Mouse (Mus musculus): ENCODE measurements at regions not wholly inside any gene's neighbourhood (a gene's known extent, or its start where the extent isn't known, plus 50 kb on each side); places are given as distances from the start of the nearest gene placed in this dataset.
A peak's percentile ranks its signal among the peaks of the same experiment; 100 is the strongest.

DNA sequence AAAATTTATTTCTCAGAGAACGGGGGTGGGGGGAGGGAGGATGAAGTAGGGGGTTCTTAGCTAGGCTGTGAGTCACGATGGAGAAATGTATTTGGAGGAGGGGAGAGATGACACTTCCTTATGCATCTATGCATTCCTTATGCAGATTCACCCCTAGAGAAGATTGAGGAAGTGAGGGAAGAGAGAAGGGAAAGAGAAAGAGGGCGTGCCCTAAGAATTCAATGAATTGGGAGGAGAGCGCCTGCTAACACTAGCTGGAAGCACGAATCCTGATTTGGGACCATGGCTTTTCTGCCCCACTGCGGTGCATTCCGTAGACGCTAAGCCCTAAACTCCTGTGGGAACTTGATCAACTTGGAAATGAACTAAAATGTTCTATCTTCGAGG, 56.1 kb downstream of the Foxi3 start:
- peak overlapping the region; percentile 49 for H3K4me3 ChIP-seq (ENCODE audit: low read depth, low read length)
- no peaks in the 10 kb centered on the region for H3K4me1 ChIP-seq (ENCODE audit: control insufficient read depth, insufficient read depth, low read length)
- H3K9ac ChIP-seq (ENCODE audit: low read depth, low read length) = no peak overlapping the region
- H3K9me3 ChIP-seq (replicated peaks; ENCODE audit: control insufficient read depth, low read length) = no peaks in the 10 kb centered on the region
- no peak overlapping the region for H3K27ac ChIP-seq (ENCODE audit: low read depth, low read length)
- WGBS (ENCODE audit: insufficient replicate concordance) = 12% methylated on average over 9 of the region's 9 CpGs
- no peaks in the 10 kb centered on the region for H3K36me3 ChIP-seq (ENCODE audit: control insufficient read depth, insufficient read depth, low read length)
- peak overlapping the region; percentile 90 for H3K4me2 ChIP-seq
- H3K27me3 ChIP-seq (ENCODE audit: control insufficient read depth, insufficient read depth, low read length) = peaks cover 13% of the 10 kb centered on the region
- ATAC-seq (replicated peaks; ENCODE audit: insufficient number of reproducible peaks, low FRiP score, low TSS enrichment) = no peak

DNA sequence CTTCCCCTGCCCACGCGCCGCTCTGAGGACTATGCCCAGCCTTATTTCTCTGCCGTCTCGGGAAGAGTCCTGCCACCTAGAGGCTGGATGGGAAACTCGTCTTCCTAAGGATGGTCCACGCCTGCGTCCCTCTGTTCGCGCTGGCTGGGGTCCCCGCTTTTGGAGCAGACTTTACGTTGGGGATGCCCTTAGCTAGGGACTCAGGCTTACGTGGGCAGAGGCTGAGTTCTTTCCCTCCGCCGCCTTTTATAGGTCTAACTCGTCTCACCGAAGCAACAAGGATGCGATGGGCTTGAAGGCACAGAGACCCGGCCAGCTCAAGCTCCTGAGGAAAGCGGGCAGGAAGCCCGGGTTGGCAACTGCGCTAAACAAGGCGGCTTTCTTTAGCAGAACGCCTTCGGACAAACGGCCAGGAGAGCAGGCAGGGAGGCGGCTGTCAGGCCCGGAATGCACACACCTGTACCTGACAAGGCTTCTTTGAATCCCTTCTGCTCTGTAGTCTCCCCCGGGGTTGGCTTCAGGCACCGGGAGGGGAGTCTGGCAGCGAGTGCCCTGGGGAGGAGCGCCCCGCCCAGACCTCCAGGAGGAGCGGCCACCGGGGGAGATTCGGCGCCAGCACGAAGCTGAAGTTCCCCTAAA, 56.6 kb downstream of the Foxi3 start:
- 0 out of 2 replicates have a peak, but pooled peaks have one; percentile 61 for ATAC-seq (replicated peaks; ENCODE audit: insufficient number of reproducible peaks, low FRiP score, low TSS enrichment)
- H3K4me1 ChIP-seq (ENCODE audit: control insufficient read depth, insufficient read depth, low read length) = no peaks in the 10 kb centered on the region

DNA sequence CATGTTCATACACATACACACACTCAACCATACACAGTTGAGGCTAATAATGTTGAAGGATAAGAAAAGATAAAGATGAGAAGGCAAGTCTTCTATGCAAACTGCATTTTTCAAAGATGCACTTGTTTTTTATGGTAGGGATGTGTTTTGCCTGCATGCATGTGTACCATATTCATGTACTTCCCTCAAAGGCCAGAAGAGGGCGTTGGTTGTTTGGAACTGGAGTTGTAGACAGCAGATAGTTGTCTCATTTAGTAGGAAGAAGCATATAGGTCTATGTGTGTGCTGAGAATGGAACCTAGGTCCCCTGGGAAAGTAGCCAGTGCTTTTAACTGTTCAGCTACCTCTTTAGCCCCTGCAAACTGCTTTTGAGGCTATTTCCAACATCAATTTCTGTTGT, 60.1 kb downstream of the Foxi3 start:
- no peak overlapping the region for H3K27ac ChIP-seq (ENCODE audit: low read depth, low read length)
- no peak overlapping the region for H3K4me2 ChIP-seq
- no peak overlapping the region for H3K4me3 ChIP-seq (ENCODE audit: low read depth, low read length)
- H3K36me3 ChIP-seq (ENCODE audit: control insufficient read depth, insufficient read depth, low read length) = no peaks in the 10 kb centered on the region
- no peak overlapping the region for H3K9ac ChIP-seq (ENCODE audit: low read depth, low read length)
- H3K4me1 ChIP-seq (ENCODE audit: control insufficient read depth, insufficient read depth, low read length) = no peaks in the 10 kb centered on the region
- H3K27me3 ChIP-seq (ENCODE audit: control insufficient read depth, insufficient read depth, low read length) = peaks cover 13% of the 10 kb centered on the region
- H3K9me3 ChIP-seq (replicated peaks; ENCODE audit: control insufficient read depth, low read length) = no peaks in the 10 kb centered on the region
- WGBS (ENCODE audit: insufficient replicate concordance) = 0% methylated on average over 1 of the region's 1 CpGs
- ATAC-seq (replicated peaks; ENCODE audit: insufficient number of reproducible peaks, low FRiP score, low TSS enrichment) = no peak

More for the DNA sequence above, 56.6 kb downstream of the Foxi3 start:
- Histone ChIP-seq H3K27me3 (ENCODE audit: control insufficient read depth, insufficient read depth, low read length) (peaks cover 13% of the 10 kb centered on the region), H3K36me3 (ENCODE audit: control insufficient read depth, insufficient read depth, low read length) (no peaks in the 10 kb centered on the region), H3K4me2 (peak overlapping the region; percentile 90), H3K9ac (ENCODE audit: low read depth, low read length) (peak overlapping the region; percentile 43; the same call in 1 of the 2 replicates), H3K4me3 (ENCODE audit: low read depth, low read length) (peak overlapping the region; percentile 49), H3K9me3 (replicated peaks; ENCODE audit: control insufficient read depth, low read length) (no peaks in the 10 kb centered on the region), H3K27ac (ENCODE audit: low read depth, low read length) (no peak overlapping the region)
- 0% methylated on average over 38 of the region's 38 CpGs for WGBS (ENCODE audit: insufficient replicate concordance)

DNA sequence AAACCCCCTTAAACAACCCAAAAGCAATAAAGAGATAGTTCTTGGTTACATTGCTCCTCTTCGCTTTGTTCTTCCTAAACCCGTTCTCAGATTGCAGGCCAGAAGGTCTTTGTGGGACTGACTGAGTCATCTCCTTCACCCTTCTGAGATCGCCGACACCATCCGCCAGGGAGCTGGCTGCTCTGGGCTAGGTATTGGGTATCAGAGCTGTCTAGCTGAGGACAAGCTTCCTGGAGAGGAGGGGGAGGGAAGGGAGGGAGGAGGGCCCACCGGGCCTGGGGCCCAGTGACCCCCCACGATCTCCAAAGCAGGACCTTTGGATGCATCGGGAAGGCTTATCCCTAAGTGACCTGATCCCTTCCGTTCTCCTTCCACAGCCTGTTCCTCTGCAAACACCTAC, 65.0 kb downstream of the Foxi3 start:
- WGBS (ENCODE audit: insufficient replicate concordance) = 17% methylated on average over 9 of the region's 9 CpGs
- no peaks in the 10 kb centered on the region for H3K36me3 ChIP-seq (ENCODE audit: control insufficient read depth, insufficient read depth, low read length)
- ATAC-seq (replicated peaks; ENCODE audit: insufficient number of reproducible peaks, low FRiP score, low TSS enrichment) = no peak

DNA sequence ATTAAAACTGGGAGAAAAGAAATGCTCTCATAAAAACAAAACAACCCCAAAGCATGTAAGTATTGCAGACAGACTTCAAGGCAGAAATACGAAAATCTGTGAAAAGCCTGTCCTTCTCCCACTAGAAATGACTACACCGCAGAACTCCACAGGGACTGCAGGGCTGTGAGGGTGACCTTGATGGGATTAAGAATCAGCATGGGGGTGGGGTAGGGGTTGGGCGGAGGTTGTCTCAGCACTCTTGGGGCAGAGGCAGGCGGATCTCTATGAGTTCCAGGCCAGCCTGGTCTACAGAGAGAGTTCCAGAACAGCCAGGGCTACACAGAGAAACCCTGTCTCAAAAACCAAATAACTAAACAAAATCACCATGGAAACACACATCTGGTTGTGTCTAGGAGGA, 69.1 kb downstream of the Foxi3 start:
- Histone ChIP-seq H3K4me1 (ENCODE audit: control insufficient read depth, insufficient read depth, low read length) (no peaks in the 10 kb centered on the region), H3K9me3 (replicated peaks; ENCODE audit: control insufficient read depth, low read length) (no peaks in the 10 kb centered on the region), H3K4me3 (ENCODE audit: low read depth, low read length) (no peak overlapping the region), H3K27me3 (ENCODE audit: control insufficient read depth, insufficient read depth, low read length) (no peaks in the 10 kb centered on the region), H3K27ac (ENCODE audit: low read depth, low read length) (no peak overlapping the region), H3K9ac (ENCODE audit: low read depth, low read length) (no peak overlapping the region), H3K36me3 (ENCODE audit: control insufficient read depth, insufficient read depth, low read length) (no peaks in the 10 kb centered on the region), H3K4me2 (no peak overlapping the region)
- WGBS (ENCODE audit: insufficient replicate concordance) = 74% methylated on average over 4 of the region's 4 CpGs
- ATAC-seq (replicated peaks; ENCODE audit: insufficient number of reproducible peaks, low FRiP score, low TSS enrichment) = no peak

More for the DNA sequence above, 65.0 kb downstream of the Foxi3 start:
- Histone ChIP-seq H3K4me1 (ENCODE audit: control insufficient read depth, insufficient read depth, low read length) (no peaks in the 10 kb centered on the region), H3K27me3 (ENCODE audit: control insufficient read depth, insufficient read depth, low read length) (no peaks in the 10 kb centered on the region), H3K27ac (ENCODE audit: low read depth, low read length) (no peak overlapping the region), H3K4me3 (ENCODE audit: low read depth, low read length) (no peak overlapping the region), H3K4me2 (no peak overlapping the region), H3K9ac (ENCODE audit: low read depth, low read length) (no peak overlapping the region), H3K9me3 (replicated peaks; ENCODE audit: control insufficient read depth, low read length) (no peaks in the 10 kb centered on the region)

DNA sequence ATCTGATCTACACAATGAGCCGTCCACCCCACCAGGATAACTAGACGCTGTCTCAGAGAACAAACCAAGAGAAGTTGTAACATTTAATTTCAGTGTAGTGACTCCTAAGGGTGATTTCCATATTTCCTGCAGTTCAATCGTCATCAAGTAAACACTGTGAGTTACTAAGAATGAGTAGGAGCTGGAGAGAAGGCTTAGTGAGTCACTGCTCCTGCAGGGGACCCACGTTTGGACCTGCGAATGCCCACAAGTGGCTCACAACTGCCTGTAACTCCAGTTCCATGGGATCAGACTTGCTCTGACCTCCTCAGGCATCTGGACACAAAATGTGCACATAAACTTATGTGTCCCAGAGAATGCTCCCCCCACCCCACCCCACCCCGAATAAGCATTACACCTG, 73.3 kb downstream of the Foxi3 start:
- WGBS (ENCODE audit: insufficient replicate concordance) = 74% methylated on average over 6 of the region's 6 CpGs
- Histone ChIP-seq H3K9ac (ENCODE audit: low read depth, low read length) (no peak overlapping the region), H3K4me3 (ENCODE audit: low read depth, low read length) (no peak overlapping the region), H3K36me3 (ENCODE audit: control insufficient read depth, insufficient read depth, low read length) (no peaks in the 10 kb centered on the region), H3K9me3 (replicated peaks; ENCODE audit: control insufficient read depth, low read length) (no peaks in the 10 kb centered on the region), H3K27ac (ENCODE audit: low read depth, low read length) (no peak overlapping the region), H3K4me2 (no peak overlapping the region), H3K27me3 (ENCODE audit: control insufficient read depth, insufficient read depth, low read length) (no peaks in the 10 kb centered on the region), H3K4me1 (ENCODE audit: control insufficient read depth, insufficient read depth, low read length) (no peaks in the 10 kb centered on the region)
- ATAC-seq (replicated peaks; ENCODE audit: insufficient number of reproducible peaks, low FRiP score, low TSS enrichment) = no peak

DNA sequence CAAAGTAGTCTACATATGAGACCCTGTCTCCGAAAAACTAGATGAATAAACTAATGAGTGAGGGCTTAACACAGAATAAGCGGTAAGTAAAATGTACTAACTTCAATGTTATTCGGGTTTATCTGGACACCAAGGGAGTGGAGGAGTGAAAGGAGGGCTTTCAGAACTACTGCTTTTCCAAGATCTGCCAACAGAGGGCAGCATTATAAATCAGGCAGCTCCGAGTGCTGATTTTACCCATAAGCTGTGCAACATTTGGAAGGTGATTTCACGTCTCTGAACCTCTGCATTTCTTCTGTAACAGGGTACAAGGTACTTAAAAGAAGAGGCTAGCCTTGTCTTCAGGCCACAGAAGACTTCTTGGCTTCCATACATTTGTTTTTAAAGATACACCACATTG, 74.2 kb downstream of the Foxi3 start:
- H3K4me2 ChIP-seq = no peak overlapping the region
- no peaks in the 10 kb centered on the region for H3K36me3 ChIP-seq (ENCODE audit: control insufficient read depth, insufficient read depth, low read length)
- no peak overlapping the region for H3K27ac ChIP-seq (ENCODE audit: low read depth, low read length)
- no peak overlapping the region for H3K9ac ChIP-seq (ENCODE audit: low read depth, low read length)
- WGBS (ENCODE audit: insufficient replicate concordance) = 47% methylated on average over 5 of the region's 5 CpGs
- no peaks in the 10 kb centered on the region for H3K27me3 ChIP-seq (ENCODE audit: control insufficient read depth, insufficient read depth, low read length)
- no peaks in the 10 kb centered on the region for H3K9me3 ChIP-seq (replicated peaks; ENCODE audit: control insufficient read depth, low read length)
- no peak for ATAC-seq (replicated peaks; ENCODE audit: insufficient number of reproducible peaks, low FRiP score, low TSS enrichment)
- no peaks in the 10 kb centered on the region for H3K4me1 ChIP-seq (ENCODE audit: control insufficient read depth, insufficient read depth, low read length)
- no peak overlapping the region for H3K4me3 ChIP-seq (ENCODE audit: low read depth, low read length)

DNA sequence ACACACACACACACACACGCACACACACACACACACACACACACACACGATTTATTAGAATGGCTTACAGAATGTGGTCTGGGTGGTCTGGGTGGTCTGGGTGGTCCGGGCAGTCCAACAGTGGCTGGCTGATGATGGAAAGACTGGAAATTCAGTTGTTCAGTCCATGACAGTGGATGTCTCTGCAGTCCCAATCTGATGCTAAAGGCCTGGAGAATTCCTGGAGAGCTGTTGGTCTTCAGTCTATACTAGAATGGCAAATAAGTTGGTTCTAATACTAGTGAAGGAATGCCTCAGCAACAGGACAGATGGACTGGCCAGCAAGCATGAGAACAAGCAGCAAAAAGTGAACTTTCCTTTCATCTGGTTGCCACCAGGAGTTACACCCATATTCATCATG, 87.9 kb downstream of the Foxi3 start:
- H3K4me2 ChIP-seq = no peak overlapping the region

DNA sequence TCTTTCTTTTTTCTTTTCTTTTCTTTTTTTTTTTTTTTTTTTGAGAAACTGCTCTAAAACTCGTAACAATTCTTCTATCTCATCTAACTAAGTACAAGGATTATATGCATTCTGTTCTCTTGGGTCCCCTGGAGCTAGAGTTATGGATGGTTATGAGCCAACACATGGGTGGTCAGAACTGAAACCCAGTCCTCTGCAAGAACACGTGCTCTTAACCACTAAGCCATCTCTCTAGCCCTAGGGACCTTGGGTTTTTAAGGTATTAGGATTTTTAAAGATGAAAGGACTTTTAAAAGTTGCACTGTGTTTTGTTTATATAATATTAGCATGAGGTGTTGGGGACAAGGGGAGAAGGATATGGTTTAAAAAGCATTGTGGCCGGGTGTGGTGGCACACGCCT, 88.9 kb downstream of the Foxi3 start:
- Histone ChIP-seq H3K27ac (ENCODE audit: low read depth, low read length) (no peak overlapping the region), H3K36me3 (ENCODE audit: control insufficient read depth, insufficient read depth, low read length) (no peaks in the 10 kb centered on the region), H3K9ac (ENCODE audit: low read depth, low read length) (no peak overlapping the region), H3K9me3 (replicated peaks; ENCODE audit: control insufficient read depth, low read length) (no peaks in the 10 kb centered on the region), H3K4me1 (ENCODE audit: control insufficient read depth, insufficient read depth, low read length) (no peaks in the 10 kb centered on the region), H3K4me3 (ENCODE audit: low read depth, low read length) (no peak overlapping the region), H3K27me3 (ENCODE audit: control insufficient read depth, insufficient read depth, low read length) (peaks cover 9% of the 10 kb centered on the region), H3K4me2 (no peak overlapping the region)
- ATAC-seq (replicated peaks; ENCODE audit: insufficient number of reproducible peaks, low FRiP score, low TSS enrichment) = no peak
- WGBS (ENCODE audit: insufficient replicate concordance) = 80% methylated on average over 4 of the region's 4 CpGs

More for the DNA sequence above, 87.9 kb downstream of the Foxi3 start:
- Histone ChIP-seq H3K9ac (ENCODE audit: low read depth, low read length) (no peak overlapping the region), H3K27me3 (ENCODE audit: control insufficient read depth, insufficient read depth, low read length) (no peaks in the 10 kb centered on the region; the same call in 1 of the 2 replicates), H3K27ac (ENCODE audit: low read depth, low read length) (no peak overlapping the region), H3K9me3 (replicated peaks; ENCODE audit: control insufficient read depth, low read length) (no peaks in the 10 kb centered on the region), H3K36me3 (ENCODE audit: control insufficient read depth, insufficient read depth, low read length) (no peaks in the 10 kb centered on the region), H3K4me1 (ENCODE audit: control insufficient read depth, insufficient read depth, low read length) (no peaks in the 10 kb centered on the region), H3K4me3 (ENCODE audit: low read depth, low read length) (no peak overlapping the region)
- WGBS (ENCODE audit: insufficient replicate concordance) = 93% methylated on average over 3 of the region's 3 CpGs
- no peak for ATAC-seq (replicated peaks; ENCODE audit: insufficient number of reproducible peaks, low FRiP score, low TSS enrichment)

Measured in heart, embryonic 11.5 days (tissue).